Mouse (Mus musculus) kidney, embryonic 14.5 days (tissue): ENCODE results near the gene Abcc6. TPM values are rescaled to one million over a fixed set of nuclear protein-coding genes. Genes with fewer than 3 reads are reported as not detected.

Experiments used
- ATAC-seq: fragments of 200-750 bp; cut with Nextera tagmentation; 2 replicates; pipeline ENCODE4 v1.8.0; 2017; ENCODE audit warnings: moderate number of reproducible peaks, mild to moderate bottlenecking, moderate TSS enrichment, moderate library complexity; ENCODE audit not compliant: low FRiP score, low TSS enrichment
- H3K27ac ChIP-seq: fragments of 300-500 bp; sonication (generic); 2 replicates; pipeline ENCODE4 v1.5.1; 2014; ENCODE audit warnings: low read depth, mild to moderate bottlenecking, low read length, moderate library complexity, mixed read lengths
- H3K27me3 ChIP-seq: fragments of 300-500 bp; sonication (generic); 2 replicates; pipeline ENCODE4 v1.6.1; 2014; ENCODE audit warnings: mild to moderate bottlenecking, low read length; ENCODE audit not compliant: control insufficient read depth, insufficient read depth
- H3K36me3 ChIP-seq: fragments of 300-500 bp; sonication (generic); 2 replicates; pipeline ENCODE4 v1.6.1; 2014; ENCODE audit warnings: low read length, mixed read lengths; ENCODE audit not compliant: control insufficient read depth, insufficient read depth
- H3K4me1 ChIP-seq: fragments of 300-500 bp; sonication (generic); 2 replicates; pipeline ENCODE4 v1.6.1; 2014; ENCODE audit warnings: low read length, mixed read lengths; ENCODE audit not compliant: control insufficient read depth, insufficient read depth
- H3K4me2 ChIP-seq: fragments of 300-500 bp; sonication (generic); replicated peaks from 2 replicates; pipeline ENCODE4 v1.6.1; 2014; ENCODE audit warnings: low read depth, mild to moderate bottlenecking, low read length
- H3K4me3 ChIP-seq: fragments of 300-500 bp; sonication (generic); 2 replicates; pipeline ENCODE4 v1.5.1; 2014; ENCODE audit warnings: mild to moderate bottlenecking, low read length
- H3K9ac ChIP-seq: fragments of 300-500 bp; sonication (generic); 2 replicates; pipeline ENCODE4 v1.6.1; 2014; ENCODE audit warnings: low read depth, mild to moderate bottlenecking, low read length, moderate library complexity
- H3K9me3 ChIP-seq: fragments of 300-500 bp; sonication (generic); 2 replicates; pipeline ENCODE4 v1.6.1; 2016; ENCODE audit warnings: low read length; ENCODE audit not compliant: control insufficient read depth
- WGBS: fragments of 180-500 bp; shearing (Covaris S2); extraction: QIAGEN DNeasy Blood & Tissue Kit; methylation state at CpG from one replicate; pipeline ENCODE4 v1.1.7; 2014; 5-methylcytosine and 5-hydroxymethylcytosine counted together
- polyA plus RNA-seq: library from polyadenylated mRNA; unstranded; fragments of >200 nt; fragmentation: Nextera tagmentation; extraction: Ambion mirVana; gene quantifications from 2 replicates; pipeline ENCODE4 v1.2.1, GENCODE M21; 2014

Gene Abcc6
- 0.04 and 0.53 TPM in 2 replicates for polyA plus RNA-seq

DNA sequence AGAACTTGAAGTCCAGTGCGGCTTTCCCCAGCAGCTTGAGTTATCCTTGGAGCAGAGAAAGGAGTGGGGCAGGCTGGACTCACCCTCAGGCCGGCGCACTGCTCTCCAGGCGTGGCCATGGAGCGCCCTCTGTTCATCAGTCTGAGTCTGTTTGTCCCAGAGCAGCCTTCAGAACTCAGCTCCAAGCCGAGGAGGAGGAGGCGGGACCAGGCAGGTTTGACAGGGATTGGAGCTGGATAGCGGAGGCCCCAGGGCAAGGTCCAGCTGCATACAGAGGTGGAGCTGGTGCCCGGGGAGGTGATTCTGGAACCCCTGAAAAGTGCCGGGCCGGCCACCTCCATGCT, at the start of gene Abcc6:
TSS of gene Abcc6 (minus strand) at position 158 of the 344 bp plus-strand sequence.
- WGBS = 4% methylated on average over 11 of the region's 11 CpGs

DNA sequence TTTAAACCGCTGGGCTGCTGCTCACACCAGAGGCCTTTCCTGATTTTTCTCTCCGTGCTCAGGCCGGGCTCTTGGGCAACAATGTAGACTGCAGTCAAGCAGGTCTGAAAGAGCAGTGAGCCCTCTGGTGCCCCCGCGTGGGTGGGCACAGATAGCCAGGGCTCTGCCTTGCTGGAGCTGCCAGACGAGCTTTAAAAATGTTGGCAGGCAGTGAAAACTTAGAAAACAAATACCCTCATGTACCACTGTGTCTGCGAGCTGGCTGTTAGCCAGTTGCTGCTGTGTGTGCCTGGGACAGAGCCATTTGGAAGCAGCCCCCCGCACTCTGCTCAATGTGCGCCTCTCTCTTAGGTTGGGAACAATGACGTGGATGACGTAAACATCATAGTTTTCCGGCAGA, 47.6 kb upstream of the Abcc6 start:
- H3K9me3 ChIP-seq = no peaks in the 10 kb centered on the region
- no peaks in the 10 kb centered on the region for H3K4me1 ChIP-seq
- 91% methylated on average over 12 of the region's 12 CpGs for WGBS
- H3K4me2 ChIP-seq = no peak overlapping the region
- H3K4me3 ChIP-seq = no peak overlapping the region
- no peak overlapping the region for H3K27ac ChIP-seq
- no peak overlapping the region for H3K9ac ChIP-seq
- ATAC-seq = no peak
- no peaks in the 10 kb centered on the region for H3K27me3 ChIP-seq
- H3K36me3 ChIP-seq = peaks cover 92% of the 10 kb centered on the region

More for the DNA sequence above, at the start of gene Abcc6:
- 0 out of 2 replicates have a peak, but pooled peaks have one; percentile 3 for ATAC-seq
- peak within 1 kb of the TSS; percentile 29 for H3K4me2 ChIP-seq
- peaks cover 10% of the 10 kb centered on the region for H3K4me1 ChIP-seq
- H3K4me3 ChIP-seq = no peak within 1 kb of the TSS; the same call in 1 of the 2 replicates
- no peaks in the 10 kb centered on the region for H3K27me3 ChIP-seq
- H3K27ac ChIP-seq = no peak within 1 kb of the TSS
- H3K36me3 ChIP-seq = no peaks in the 10 kb centered on the region
- H3K9me3 ChIP-seq = no peaks in the 10 kb centered on the region
- H3K9ac ChIP-seq = peak within 1 kb of the TSS; percentile 34; the same call in 1 of the 2 replicates

DNA sequence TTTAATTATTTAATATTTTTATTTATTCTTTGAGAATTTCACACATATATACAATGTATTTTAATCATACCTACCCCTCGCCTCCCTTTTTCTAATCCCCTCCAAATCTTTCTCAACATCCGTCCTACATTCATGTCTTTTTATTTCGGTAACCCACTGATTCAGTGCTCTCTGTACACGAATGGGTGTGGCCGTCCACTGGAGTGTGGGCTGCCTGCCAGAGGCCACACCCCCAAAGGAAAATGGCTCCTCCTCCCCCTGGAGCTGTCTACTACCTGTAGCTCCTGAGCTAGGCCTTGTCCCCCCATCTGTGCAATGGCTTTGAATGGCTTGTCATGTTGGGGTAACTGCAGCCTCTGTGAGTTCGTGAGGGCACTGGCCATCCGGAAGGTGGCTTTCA, 46.7 kb upstream of the Abcc6 start:
- H3K36me3 ChIP-seq = peaks cover 92% of the 10 kb centered on the region
- WGBS = 89% methylated on average over 7 of the region's 7 CpGs

DNA sequence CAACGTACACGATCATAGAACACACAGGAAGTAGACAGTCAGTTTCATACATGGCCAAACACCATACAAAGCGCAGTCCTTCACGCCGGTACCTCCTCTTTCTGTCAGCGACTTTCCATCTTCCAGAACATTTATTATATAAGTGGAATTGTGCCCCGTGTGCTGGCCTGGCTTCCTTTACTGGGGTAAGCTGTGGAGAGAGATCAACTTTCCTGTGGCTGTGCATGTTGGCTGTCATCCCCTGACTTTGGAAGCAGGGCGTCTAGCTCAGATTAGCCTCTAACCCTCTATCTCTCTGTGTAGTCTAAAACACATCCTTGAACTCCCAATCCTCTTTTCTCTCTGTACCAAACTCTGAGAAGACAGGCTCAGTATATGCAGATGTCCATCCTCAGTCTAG, 38.7 kb upstream of the Abcc6 start:
- 93% methylated on average over 8 of the region's 8 CpGs for WGBS
- no peak overlapping the region for H3K4me2 ChIP-seq
- H3K27ac ChIP-seq = no peak overlapping the region
- H3K4me1 ChIP-seq = no peaks in the 10 kb centered on the region
- H3K9me3 ChIP-seq = no peaks in the 10 kb centered on the region
- H3K36me3 ChIP-seq = peaks cover 81% of the 10 kb centered on the region
- no peaks in the 10 kb centered on the region for H3K27me3 ChIP-seq
- no peak overlapping the region for H3K9ac ChIP-seq
- no peak overlapping the region for H3K4me3 ChIP-seq
- ATAC-seq = no peak

More for the DNA sequence above, 46.7 kb upstream of the Abcc6 start:
- Histone ChIP-seq H3K4me1 (no peaks in the 10 kb centered on the region), H3K4me2 (no peak overlapping the region), H3K9me3 (no peaks in the 10 kb centered on the region), H3K27me3 (no peaks in the 10 kb centered on the region), H3K4me3 (no peak overlapping the region), H3K9ac (no peak overlapping the region), H3K27ac (no peak overlapping the region)
- ATAC-seq = no peak

DNA sequence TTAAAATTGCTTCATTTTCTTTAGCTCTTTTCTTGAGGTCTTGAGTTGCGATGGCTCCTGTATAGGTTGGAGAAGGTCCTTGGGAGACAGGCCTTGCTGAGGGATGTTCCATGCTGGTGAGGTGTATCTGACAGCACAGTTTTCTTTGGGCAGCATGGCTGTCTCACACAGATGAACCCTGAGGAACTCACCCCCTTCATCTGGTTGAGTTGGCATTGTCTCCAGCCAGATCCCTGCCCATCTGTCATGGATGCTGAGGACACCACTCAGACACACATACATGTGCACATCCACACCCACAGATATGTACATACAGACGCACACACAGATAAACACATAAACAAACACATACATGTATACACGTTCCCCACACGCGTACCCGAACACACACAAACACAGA, 33.2 kb upstream of the Abcc6 start:
- ATAC-seq = no peak
- H3K4me1 ChIP-seq = no peaks in the 10 kb centered on the region
- H3K4me2 ChIP-seq = no peak overlapping the region
- no peak overlapping the region for H3K27ac ChIP-seq
- no peak overlapping the region for H3K9ac ChIP-seq
- 99% methylated on average over 6 of the region's 6 CpGs for WGBS
- peaks cover 72% of the 10 kb centered on the region for H3K36me3 ChIP-seq
- no peaks in the 10 kb centered on the region for H3K9me3 ChIP-seq
- H3K27me3 ChIP-seq = no peaks in the 10 kb centered on the region
- H3K4me3 ChIP-seq = no peak overlapping the region

DNA sequence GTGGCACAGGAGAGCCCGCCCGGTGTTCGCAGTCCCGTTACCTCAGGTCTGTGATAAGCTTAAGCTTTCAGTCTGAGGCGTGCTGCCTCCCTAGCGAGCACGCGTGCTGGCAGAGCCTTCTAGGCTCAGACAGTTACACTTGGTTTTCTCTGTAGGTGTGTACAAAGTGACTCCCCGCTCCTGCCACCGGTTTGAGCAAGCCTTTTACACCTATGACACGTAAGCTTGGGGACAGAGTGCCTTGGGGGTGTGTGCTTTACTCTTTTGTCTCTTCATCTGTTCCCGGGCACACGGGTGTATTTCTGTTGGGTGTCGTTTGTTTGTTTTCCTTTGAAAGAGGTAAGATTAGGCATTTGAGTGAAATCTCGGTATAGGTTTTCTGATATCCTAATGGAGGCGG, 31.5 kb upstream of the Abcc6 start:
- peaks cover 72% of the 10 kb centered on the region for H3K36me3 ChIP-seq
- WGBS = 96% methylated on average over 16 of the region's 16 CpGs
- H3K4me3 ChIP-seq = no peak overlapping the region
- no peak for ATAC-seq
- no peak overlapping the region for H3K4me2 ChIP-seq
- no peak overlapping the region for H3K27ac ChIP-seq
- H3K4me1 ChIP-seq = no peaks in the 10 kb centered on the region
- H3K9me3 ChIP-seq = no peaks in the 10 kb centered on the region
- no peaks in the 10 kb centered on the region for H3K27me3 ChIP-seq
- H3K9ac ChIP-seq = no peak overlapping the region

DNA sequence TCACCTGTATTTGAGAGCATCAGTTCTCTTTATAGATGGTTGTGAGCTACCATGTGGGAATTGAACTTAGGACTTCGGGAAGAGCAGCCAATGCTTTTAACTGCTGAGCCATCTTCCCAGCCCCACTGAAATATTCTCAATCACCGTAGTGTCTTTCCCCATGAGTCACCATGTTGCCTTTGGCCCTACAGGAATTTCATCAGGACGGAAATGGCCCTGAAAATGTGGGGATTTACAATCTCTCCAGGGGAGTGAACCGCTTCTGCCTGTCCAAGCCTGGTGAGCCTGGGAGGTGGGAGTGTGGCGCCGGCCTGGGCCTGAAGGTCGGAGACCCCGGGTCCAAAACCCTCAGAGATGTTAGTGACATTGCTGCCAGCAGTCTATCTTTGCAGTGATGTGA, 30.6 kb upstream of the Abcc6 start:
- Histone ChIP-seq H3K9ac (no peak overlapping the region), H3K27ac (no peak overlapping the region), H3K27me3 (no peaks in the 10 kb centered on the region), H3K9me3 (no peaks in the 10 kb centered on the region), H3K36me3 (peaks cover 70% of the 10 kb centered on the region), H3K4me3 (no peak overlapping the region), H3K4me2 (no peak overlapping the region), H3K4me1 (no peaks in the 10 kb centered on the region)
- ATAC-seq = no peak
- 89% methylated on average over 8 of the region's 8 CpGs for WGBS

DNA sequence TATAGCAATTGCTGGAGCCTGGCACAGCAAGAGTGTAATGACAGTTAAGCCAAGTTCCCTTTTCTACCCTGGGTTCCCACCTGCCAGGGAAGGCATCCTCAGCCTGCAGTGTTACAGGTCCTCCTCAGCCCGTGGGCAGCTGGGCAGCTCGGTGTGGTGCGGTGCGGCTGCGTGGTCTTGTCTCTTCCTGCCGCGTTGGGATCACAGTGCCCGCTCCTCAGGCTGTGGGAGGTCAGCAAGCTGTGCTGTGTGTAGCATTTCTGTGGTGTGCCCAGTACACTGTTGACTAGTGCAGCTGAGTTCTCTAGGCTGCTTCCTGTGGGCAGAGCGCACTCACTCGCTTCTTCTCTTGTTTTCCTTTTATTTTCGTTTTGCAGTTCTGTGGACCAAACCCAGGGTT, 28.8 kb upstream of the Abcc6 start:
- Histone ChIP-seq H3K4me3 (no peak overlapping the region), H3K9me3 (no peaks in the 10 kb centered on the region), H3K27ac (no peak overlapping the region), H3K9ac (no peak overlapping the region), H3K27me3 (no peaks in the 10 kb centered on the region), H3K4me1 (no peaks in the 10 kb centered on the region), H3K4me2 (no peak overlapping the region), H3K36me3 (peaks cover 81% of the 10 kb centered on the region)
- ATAC-seq = no peak
- 92% methylated on average over 11 of the region's 11 CpGs for WGBS

DNA sequence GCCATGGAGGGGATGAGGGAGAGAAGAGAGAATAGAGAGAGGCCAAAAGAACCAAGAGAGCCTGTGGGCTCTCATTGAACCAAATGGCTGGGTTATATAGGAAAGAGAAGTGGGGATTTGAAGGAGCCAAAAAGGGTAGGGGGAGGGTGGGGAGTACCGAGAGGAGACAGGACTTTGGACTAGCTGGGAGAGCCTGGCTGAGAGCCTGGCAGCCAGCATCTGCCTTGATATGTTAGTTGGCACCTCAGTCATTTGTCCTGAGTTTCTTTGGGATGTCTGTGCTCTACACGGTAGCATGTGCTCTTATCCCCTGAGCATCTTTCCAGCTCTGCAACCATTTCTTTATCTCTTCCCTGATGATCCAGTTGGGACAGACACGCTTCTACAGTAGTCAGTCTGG, 23.5 kb upstream of the Abcc6 start:
- Histone ChIP-seq H3K27ac (no peak overlapping the region), H3K9ac (no peak overlapping the region), H3K27me3 (no peaks in the 10 kb centered on the region), H3K36me3 (peaks cover 69% of the 10 kb centered on the region), H3K4me2 (no peak overlapping the region), H3K4me3 (no peak overlapping the region), H3K4me1 (no peaks in the 10 kb centered on the region), H3K9me3 (no peaks in the 10 kb centered on the region)
- 87% methylated on average over 3 of the region's 3 CpGs for WGBS
- no peak for ATAC-seq
